Mouse (Mus musculus) heart, embryonic 10.5 days (tissue): ENCODE measurements around the gene Cdh5. TPM values are rescaled to one million over a fixed set of nuclear protein-coding genes. Genes with fewer than 3 reads are reported as not detected.
A peak's percentile ranks its signal among the peaks of the same experiment; 100 is the strongest.
"Not testable (repeated sequence)": the region's sequence is repeated elsewhere in the genome, so short reads cannot be mapped to it uniquely, and the experiment has no call there.

Source experiments
- DNase-seq: peaks from one replicate; pipeline ENCODE4 v3.0.0-alpha.2; 2017; ENCODE audit warnings: low spot score
- H3K27ac ChIP-seq: fragments of 300-500 bp; sonication (generic); 2 replicates; pipeline ENCODE4 v1.5.1; 2016; ENCODE audit warnings: mild to moderate bottlenecking
- H3K27me3 ChIP-seq: fragments of 300-500 bp; sonication (generic); 2 replicates; pipeline ENCODE4 v1.6.1; 2016; ENCODE audit warnings: mild to moderate bottlenecking; ENCODE audit not compliant: poor library complexity, insufficient read depth, severe bottlenecking
- H3K36me3 ChIP-seq: fragments of 300-500 bp; sonication (generic); 2 replicates; pipeline ENCODE4 v1.6.1; 2016; ENCODE audit warnings: mild to moderate bottlenecking, moderate library complexity
- H3K4me1 ChIP-seq: fragments of 300-500 bp; sonication (generic); 2 replicates; pipeline ENCODE4 v1.6.1; 2016; ENCODE audit warnings: mild to moderate bottlenecking
- H3K4me3 ChIP-seq: fragments of 300-500 bp; sonication (generic); 2 replicates; pipeline ENCODE4 v1.5.1; 2016; ENCODE audit warnings: mild to moderate bottlenecking, moderate library complexity
- H3K9me3 ChIP-seq: fragments of 300-500 bp; sonication (generic); 2 replicates; pipeline ENCODE4 v1.6.1; 2016; ENCODE audit warnings: mild to moderate bottlenecking, moderate library complexity
- WGBS: fragments of 180-500 bp; shearing (Covaris S2); methylation state at CpG from one replicate; pipeline ENCODE4 v1.1.7; 2016; 5-methylcytosine and 5-hydroxymethylcytosine counted together
- polyA plus RNA-seq: library from polyadenylated mRNA; unstranded; fragments of >200 nt; fragmentation: Nextera tagmentation; extraction: Ambion mirVana; gene quantifications from 2 replicates; pipeline ENCODE4 v1.2.1, GENCODE M21; 2016

Cdh5 gene
- polyA plus RNA-seq, 1 experiment from 2014 or later, result 34.1 TPM

DNA sequence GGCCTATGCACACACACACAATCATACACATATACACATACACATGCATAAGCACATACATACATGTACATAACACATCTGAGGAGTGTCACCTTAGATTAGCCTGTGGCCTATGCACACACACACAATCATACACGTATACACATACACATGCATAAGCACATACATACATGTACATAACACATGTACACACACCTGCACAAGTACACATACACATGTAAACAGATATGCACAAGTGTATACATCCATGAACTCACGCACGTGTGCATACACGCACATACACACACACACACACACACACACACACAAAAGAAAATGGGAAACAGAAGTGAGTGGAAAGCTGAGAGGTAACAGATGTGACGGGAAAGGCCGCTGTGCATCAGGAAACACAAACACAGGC is 26.3 kb upstream of the Cdh5 start:
- no peak overlapping the region for H3K27ac ChIP-seq
- 89% methylated on average over 6 of the region's 6 CpGs for WGBS
- DNase-seq, result no peak
- no peaks in the 10 kb centered on the region for H3K4me1 ChIP-seq
- H3K4me3 ChIP-seq, result no peak overlapping the region
- H3K36me3 ChIP-seq, result no peaks in the 10 kb centered on the region
- H3K27me3 ChIP-seq, result no peaks in the 10 kb centered on the region
- no peaks in the 10 kb centered on the region for H3K9me3 ChIP-seq

DNA sequence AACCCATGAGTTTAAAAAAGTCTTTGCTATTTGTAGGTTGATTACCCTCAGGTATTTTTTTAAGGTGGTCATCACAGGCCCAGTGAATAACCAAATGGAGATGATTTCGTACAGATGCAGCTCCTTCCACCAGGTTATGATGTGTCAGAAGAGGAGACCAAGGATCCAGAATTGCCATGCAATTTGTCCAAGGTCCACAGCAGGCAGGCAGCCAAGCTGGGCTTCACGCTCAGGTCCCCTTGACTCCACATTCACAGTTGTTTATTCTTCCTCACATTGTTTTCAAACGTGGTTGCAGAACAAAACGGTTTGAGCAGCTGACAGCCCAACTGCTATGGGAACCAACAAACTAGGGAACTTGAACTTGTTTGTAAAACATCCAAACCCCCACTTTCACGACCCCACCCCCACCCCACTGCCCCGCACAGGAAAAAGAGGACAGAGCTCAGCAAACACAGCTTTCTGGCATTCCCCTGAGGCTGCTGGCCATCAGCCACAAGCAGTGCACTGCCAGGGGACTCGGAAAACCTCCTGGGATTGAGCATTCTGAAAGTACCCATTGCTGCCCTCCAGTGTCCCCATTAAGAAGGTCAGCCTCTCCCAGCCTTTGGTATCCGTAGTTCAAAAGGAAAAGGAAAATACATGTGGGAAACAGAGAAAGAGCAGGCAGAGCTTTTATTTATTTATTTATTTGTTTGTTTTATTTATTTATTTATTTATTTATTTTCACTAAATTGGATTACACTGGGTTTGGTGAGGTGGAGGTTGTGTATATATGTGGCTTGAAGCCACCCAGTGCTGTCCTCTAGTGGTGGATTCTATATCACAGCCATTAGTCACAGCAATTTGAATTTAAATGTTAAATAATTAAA is 24.6 kb upstream of the Cdh5 start:
- Histone ChIP-seq H3K9me3 (no peaks in the 10 kb centered on the region), H3K27ac (no peak overlapping the region), H3K27me3 (no peaks in the 10 kb centered on the region), H3K36me3 (no peaks in the 10 kb centered on the region), H3K4me3 (no peak overlapping the region; the same call in 1 of the 2 replicates), H3K4me1 (no peaks in the 10 kb centered on the region)
- WGBS, result 30% methylated on average over 8 of the region's 8 CpGs
- no peak for DNase-seq

DNA sequence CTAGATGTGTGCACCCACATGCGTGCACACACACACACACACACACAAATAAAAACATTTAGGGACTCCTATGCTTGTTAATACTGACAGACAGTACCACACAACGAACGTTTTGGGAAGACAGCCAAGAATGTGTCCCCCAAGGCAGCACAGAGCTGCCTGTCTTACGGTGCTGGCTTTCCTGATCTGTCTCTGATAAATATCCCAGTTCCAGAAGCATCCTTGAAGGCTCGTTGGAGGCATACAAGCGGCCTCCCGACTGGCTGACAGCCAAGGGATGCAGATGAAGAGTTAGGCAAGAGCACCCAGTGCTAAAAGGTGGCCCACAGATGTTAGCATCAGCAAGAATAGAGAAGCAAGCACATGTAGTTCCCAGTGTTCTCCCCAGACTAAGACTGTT is 23.3 kb upstream of the Cdh5 start:
- Histone ChIP-seq H3K4me1 (no peaks in the 10 kb centered on the region), H3K4me3 (no peak overlapping the region), H3K27ac (no peak overlapping the region), H3K27me3 (no peaks in the 10 kb centered on the region), H3K36me3 (no peaks in the 10 kb centered on the region), H3K9me3 (no peaks in the 10 kb centered on the region)
- 61% methylated on average over 7 of the region's 7 CpGs for WGBS
- no peak for DNase-seq

DNA sequence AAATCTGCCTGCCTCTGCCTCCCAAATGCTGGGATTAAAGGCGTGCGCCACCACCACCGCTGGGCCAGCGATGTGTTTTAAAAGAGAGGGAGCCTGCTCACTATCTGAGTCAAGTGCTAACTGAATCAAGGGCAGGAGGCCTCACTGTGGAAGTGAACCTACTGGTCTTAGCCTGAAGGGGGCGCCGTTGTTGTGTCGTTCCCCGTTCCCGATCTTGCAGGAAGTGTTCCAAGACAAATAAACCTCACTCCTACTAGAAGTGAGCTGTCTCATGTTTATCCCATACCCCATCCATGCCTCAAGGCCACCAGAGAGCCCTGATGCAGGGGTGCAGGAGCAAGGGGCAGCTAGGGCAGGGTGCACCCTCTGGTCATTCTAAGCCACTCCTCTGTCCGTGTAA is 16.1 kb upstream of the Cdh5 start:
- no peaks in the 10 kb centered on the region for H3K36me3 ChIP-seq

DNA sequence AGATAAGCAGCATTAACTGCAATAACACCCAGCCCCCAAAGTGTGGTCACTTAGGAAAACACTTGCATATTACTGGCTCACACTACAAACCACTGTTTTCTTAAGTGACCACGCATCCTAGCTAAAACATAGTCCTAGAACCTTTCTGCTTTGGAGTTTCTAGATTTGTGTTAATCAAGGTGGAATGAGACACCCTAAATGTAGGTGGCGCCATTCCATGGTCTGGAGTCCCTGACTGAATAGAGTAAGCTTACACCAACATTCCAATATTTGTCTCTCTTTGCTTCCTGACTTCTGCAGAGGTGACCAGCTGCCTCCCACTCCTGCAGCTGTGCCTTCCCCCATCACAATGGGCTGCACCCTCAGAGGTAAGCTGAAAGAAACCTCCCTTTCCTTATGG is 14.8 kb upstream of the Cdh5 start:
- WGBS, result 70% methylated on average over 2 of the region's 2 CpGs
- H3K27ac ChIP-seq, result no peak overlapping the region
- no peak overlapping the region for H3K4me3 ChIP-seq
- H3K36me3 ChIP-seq, result no peaks in the 10 kb centered on the region
- no peaks in the 10 kb centered on the region for H3K4me1 ChIP-seq
- no peak for DNase-seq
- no peaks in the 10 kb centered on the region for H3K9me3 ChIP-seq
- H3K27me3 ChIP-seq, result no peaks in the 10 kb centered on the region

More for the DNA sequence above, 16.1 kb upstream of the Cdh5 start:
- no peak for DNase-seq
- H3K9me3 ChIP-seq, result no peaks in the 10 kb centered on the region
- no peaks in the 10 kb centered on the region for H3K27me3 ChIP-seq
- no peaks in the 10 kb centered on the region for H3K4me1 ChIP-seq
- 75% methylated on average over 10 of the region's 10 CpGs for WGBS
- H3K4me3 ChIP-seq, result no peak overlapping the region
- H3K27ac ChIP-seq, result no peak overlapping the region

DNA sequence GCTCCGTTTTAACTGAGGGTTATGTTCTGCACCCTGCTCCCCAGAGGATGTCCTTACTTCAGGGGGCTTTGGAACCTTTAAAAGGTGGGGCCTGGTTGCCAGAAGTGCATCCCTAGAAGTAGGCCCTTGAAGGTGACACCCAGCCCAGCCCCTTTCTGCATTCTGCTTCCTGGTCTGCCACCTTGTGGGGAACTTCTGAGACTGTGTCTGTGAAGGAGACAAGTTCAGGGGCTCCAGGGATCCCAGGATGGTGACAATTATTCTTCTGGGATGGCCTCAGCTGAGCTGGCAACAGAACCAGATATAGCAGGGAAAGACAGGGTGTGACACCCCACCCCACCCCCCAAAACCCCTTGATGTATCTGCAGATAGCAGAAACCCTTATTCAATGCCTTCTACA is 14.3 kb upstream of the Cdh5 start:
- H3K27ac ChIP-seq, result no peak overlapping the region
- H3K9me3 ChIP-seq, result no peaks in the 10 kb centered on the region
- WGBS, result 37% methylated on average over 1 of the region's 1 CpGs
- H3K27me3 ChIP-seq, result no peaks in the 10 kb centered on the region
- no peaks in the 10 kb centered on the region for H3K36me3 ChIP-seq
- DNase-seq, result no peak
- H3K4me3 ChIP-seq, result no peak overlapping the region
- H3K4me1 ChIP-seq, result no peaks in the 10 kb centered on the region

DNA sequence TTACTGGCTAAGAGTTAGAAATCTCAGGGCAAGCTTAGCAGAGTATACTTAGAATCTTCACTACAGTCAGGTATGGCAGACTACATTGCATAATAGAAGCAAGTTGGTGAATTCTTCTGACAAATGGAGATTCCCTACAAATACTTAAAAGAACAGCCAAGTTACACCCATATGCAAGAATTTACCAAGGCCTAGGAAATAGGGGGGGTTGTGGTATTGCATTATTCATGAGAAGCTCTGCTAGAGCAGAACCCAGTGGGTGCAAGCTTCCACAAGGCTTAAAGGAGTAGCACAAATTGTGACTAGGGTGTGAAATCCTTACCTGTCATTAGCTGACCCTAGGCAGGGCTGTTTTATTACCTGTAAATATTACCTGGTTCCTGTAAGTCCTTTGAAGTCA is 13.5 kb upstream of the Cdh5 start:
- DNase-seq, H3K4me1 ChIP-seq, H3K4me3 ChIP-seq, H3K36me3 ChIP-seq, H3K27ac ChIP-seq, H3K9me3 ChIP-seq, H3K27me3 ChIP-seq: not testable (repeated sequence)

DNA sequence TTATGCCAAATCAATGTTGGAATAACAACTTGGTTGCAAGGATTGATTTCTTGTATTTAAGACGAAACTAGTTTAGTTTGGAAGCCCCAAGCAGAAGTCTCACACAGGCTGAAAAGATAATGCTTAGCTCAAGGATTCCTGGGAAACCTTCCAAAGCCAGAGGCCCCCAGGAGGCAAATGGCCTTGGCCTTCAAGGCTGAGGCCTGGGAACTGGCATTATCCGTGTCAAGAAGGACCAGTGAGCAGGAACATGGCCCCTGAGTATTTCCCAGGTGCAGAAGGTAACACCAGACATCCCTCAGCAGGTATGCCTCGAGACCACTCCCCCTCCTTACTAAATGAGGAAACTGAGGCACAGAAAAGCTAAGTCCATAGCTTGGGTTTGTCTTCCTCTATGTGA is 12.5 kb upstream of the Cdh5 start:
- Histone ChIP-seq H3K27me3 (no peaks in the 10 kb centered on the region), H3K4me1 (no peaks in the 10 kb centered on the region), H3K4me3 (no peak overlapping the region), H3K36me3 (no peaks in the 10 kb centered on the region), H3K9me3 (no peaks in the 10 kb centered on the region), H3K27ac (no peak overlapping the region)
- no peak for DNase-seq
- 61% methylated on average over 3 of the region's 3 CpGs for WGBS

DNA sequence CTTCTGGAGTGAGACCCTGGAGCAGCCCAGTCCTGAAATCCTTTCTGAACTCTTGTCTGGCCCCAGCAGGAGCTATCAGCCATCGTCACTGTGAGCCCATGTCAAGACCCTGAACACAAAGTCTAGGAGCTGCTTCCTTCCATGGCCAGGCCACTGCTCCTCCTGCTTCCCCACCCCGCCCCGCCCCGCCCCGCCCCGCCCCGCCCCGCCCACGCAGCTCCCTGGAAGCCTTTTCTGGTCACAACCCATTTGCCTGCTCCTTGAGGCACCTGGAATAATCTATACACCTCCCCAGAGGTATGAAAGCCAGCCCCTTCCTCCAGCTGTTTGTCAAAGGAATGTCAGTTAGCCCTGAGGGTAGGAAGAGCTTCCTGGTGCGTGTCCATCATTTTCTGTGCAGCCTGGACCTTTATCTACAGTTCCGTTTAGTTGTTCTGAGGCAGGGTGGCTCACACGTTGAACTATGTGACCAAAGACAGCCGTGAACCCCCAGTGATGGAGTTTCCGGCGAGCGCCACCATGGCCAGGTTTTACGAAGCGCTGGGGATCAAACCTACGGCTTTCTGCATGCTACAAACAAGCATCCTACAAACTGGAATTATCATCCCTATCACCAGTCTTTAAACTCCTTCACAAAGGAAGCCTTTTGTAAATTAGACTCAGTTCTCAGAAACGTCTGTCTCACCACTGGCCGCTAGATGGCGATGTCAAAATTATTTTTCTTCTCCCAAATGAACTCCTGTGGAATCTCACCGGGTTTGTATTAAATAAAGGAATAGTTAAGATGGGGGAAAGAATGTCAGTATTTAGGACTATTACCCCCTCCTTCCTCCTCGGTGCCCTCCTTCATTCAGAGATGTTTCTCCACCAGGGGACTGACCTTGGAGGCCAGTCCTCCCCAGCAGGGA is 10.2 kb upstream of the Cdh5 start:
- Histone ChIP-seq H3K4me1 (peaks cover 12% of the 10 kb centered on the region), H3K4me3 (peak overlapping the region; percentile 39)
- not testable (repeated sequence) for H3K27me3 ChIP-seq, DNase-seq, H3K9me3 ChIP-seq, H3K27ac ChIP-seq, H3K36me3 ChIP-seq
- 6% methylated on average over 24 of the region's 24 CpGs for WGBS

DNA sequence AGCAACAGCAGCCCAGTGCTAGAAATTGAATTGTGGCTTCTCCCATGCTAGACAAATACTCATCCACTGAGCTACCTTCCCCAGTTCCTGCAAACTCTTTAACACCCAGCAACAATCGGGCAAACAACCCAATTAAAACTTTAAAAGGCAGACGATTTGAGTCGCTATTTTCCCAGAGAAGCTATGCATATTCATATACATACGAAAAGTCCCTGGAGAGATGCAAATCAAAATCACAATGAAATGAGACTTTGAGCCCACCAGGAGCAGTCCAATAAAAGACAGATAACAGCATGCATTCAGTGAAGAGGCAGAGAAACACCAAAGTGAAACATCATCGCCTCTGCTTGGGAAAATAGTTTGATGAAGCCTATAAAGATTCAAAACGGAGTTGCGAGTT is 8.1 kb upstream of the Cdh5 start:
- Histone ChIP-seq H3K36me3 (no peaks in the 10 kb centered on the region), H3K9me3 (no peaks in the 10 kb centered on the region), H3K4me1 (peaks cover 16% of the 10 kb centered on the region), H3K4me3 (no peak overlapping the region), H3K27ac (no peak overlapping the region), H3K27me3 (no peaks in the 10 kb centered on the region)
- no peak for DNase-seq
- whole genome bisulfite sequencing, result 56% methylated on average over 7 of the region's 7 CpGs

DNA sequence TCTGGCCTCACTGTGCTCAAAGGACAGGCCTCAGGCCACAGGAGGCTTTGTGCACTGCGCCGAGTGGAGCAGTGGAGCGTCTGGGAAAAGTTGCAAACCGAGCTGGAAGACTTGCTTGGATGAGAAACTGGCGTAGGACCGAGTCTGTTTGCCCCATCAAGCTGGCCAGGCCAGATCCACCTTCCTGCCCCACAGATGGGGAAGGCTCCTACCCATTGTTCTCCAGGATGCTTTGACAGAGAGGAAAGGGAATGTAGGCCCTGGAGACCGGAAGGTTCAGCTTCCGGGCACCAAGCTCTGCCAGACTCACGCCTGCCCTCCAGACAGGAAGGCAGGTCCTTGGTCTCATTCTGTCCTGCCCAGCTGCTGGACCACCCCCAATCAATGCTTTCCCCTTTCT is 5.8 kb upstream of the Cdh5 start:
- H3K4me1 ChIP-seq, result peaks cover 29% of the 10 kb centered on the region
- peak overlapping the region; percentile 79 for H3K27ac ChIP-seq
- H3K27me3 ChIP-seq, result no peaks in the 10 kb centered on the region
- no peaks in the 10 kb centered on the region for H3K36me3 ChIP-seq
- H3K9me3 ChIP-seq, result no peaks in the 10 kb centered on the region
- no peak overlapping the region for H3K4me3 ChIP-seq
- DNase-seq, result no peak
- WGBS, result 66% methylated on average over 9 of the region's 9 CpGs

DNA sequence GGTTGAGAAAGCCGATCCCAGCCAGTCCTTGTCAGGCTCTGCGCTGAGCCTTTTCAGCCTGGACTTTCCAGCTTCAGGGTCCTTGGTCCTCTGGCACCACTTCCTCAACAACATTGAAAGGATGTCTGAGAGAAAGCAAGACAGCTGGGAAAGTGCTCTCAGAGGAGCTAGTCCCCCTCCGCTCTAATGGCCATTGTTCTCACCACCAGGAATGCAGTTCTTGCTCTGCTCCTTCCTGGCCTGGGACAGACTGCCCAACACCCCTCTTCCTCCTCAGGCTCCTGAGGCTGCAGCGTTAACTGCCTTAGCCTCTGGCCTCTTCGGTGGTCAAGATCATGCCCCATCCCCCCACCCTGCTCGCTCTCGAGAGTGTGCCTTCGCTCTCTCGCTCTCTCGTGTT is 4.8 kb upstream of the Cdh5 start:
- no peak overlapping the region for H3K4me3 ChIP-seq
- WGBS, result 45% methylated on average over 10 of the region's 10 CpGs
- no peaks in the 10 kb centered on the region for H3K9me3 ChIP-seq
- H3K27ac ChIP-seq, result peak overlapping the region; percentile 79; the same call in 1 of the 2 replicates
- DNase-seq, result no peak
- peaks cover 36% of the 10 kb centered on the region for H3K4me1 ChIP-seq
- no peaks in the 10 kb centered on the region for H3K27me3 ChIP-seq
- no peaks in the 10 kb centered on the region for H3K36me3 ChIP-seq

DNA sequence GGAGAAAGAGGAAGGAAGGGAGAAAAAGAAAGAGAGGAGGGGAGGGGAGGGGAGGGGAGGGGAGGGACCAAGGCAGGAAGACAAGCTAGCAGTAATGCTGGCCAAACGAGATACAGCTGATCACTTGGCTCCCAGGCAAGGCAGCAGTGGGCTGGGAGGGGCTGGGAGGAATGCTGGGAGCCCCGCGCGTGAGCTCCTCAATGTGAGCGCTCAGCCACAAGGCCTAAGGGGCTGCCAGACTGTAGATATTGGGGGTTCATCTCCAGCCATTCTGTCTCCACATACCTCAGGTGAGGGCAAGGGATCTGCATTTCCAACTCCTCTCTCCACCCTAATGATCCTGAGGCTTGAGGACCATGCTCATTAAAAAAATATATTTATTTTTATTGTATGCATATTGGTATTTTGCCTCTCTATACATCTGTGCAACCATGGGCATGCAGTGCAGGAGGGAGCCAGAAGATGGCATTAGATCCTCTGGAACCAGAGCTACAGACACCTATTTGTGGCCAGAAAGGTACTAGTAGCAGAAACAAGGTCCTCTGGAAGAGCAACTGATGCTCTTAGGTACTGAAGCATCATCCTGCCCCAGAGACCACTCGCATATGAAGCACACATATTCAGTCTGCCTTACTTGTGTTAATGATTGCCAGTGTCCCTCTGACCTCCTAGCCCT is 2.6 kb upstream of the Cdh5 start:
- Histone ChIP-seq H3K4me1 (peaks cover 37% of the 10 kb centered on the region), H3K27me3 (no peaks in the 10 kb centered on the region), H3K4me3 (no peak overlapping the region), H3K27ac (no peak overlapping the region; the same call in 1 of the 2 replicates), H3K9me3 (no peaks in the 10 kb centered on the region), H3K36me3 (no peaks in the 10 kb centered on the region)
- WGBS, result 22% methylated on average over 5 of the region's 6 CpGs
- DNase-seq, result no peak
